Mouse (Mus musculus): ENCODE data around the gene Macf1.

Gene Macf1

GRCm38 (mm10) chr4:123407792-123408191, 276.4 kb downstream of the Macf1 start:
- DNase-seq (ENCODE audit: low spot score) = no peak

DNA sequence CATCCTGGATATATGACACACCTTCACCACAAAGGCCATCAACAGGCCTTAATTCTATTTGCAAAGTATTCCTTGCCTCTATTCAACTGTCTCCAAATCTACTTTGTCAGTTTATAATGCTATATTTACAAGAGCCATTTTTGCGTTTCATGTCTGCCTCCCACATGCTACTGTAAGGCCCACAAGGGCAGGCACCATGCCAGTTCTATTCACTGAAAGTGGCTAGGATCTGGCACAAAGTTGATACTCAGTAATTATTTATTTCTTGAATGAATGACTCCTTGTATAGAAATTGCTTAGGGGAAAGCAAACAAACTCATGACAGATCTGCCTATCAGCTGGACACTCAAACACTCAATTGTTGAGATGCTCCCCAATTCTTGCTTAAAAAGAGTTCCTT, 280.1 kb downstream of the Macf1 start:
- no peak for DNase-seq (ENCODE audit: low spot score)

DNA sequence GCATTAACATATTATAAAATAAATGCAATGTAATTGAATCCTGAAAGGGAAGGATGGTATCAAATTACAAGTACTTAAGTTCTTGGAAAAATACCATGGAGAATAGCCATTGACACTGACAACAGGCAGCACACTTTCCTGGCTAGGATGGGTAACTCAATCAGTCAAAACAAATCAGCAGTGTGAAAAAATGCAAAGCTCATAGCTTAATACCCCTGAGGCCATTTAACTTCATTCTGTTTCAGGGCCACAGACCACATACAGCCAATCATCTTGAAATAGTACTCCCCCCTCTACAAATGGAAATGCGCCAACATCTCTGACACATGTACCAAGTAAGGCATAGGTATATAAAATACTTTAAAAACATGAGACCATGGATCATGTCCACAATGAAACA, 281.9 kb downstream of the Macf1 start:
- no peak for DNase-seq (ENCODE audit: low spot score)

GRCm38 (mm10) chr4:123401265-123401664, 282.9 kb downstream of the Macf1 start:
- no peak for DNase-seq (ENCODE audit: low spot score)

DNA sequence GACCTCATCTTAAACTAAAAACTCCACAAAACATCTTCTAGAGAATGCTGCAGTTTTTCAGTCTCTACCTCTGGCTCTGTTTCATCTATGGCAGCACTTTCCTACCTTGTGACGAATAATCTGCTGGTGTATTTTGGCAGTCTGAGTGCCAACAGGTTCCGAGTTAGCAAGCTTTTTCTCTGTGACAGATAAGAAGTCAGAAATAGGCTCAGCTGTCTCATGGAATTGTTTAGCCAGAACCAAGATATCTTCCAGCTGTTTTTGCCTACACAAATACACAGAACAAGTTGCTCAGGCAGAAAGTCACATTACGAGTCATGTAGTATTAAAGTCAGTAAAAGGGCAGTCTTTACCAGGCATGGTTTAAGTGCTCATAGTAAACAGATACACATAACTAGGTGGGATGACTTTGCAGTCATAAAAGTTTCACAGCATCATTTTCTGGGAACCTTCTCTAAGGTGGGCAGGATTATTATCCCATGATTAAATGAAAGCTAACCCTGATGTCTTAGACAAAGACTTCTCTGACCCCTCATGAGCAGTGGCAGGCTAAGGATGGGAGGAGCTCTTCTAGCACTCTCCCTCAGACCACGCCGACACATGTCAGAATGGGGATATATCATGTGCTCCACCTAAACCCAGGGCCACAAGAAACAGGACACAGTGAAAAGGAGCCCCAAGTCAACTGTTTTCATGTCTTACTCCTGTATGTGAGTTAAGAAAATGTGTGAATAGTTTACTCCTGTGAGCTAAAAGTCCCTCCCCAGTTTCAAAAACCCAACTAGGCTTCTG, 286.3 kb downstream of the Macf1 start:
- no peak for DNase-seq (ENCODE audit: low spot score)

- no peak for DNase-seq (ENCODE audit: low spot score)
Observed at GRCm38 (mm10) chr4:123397049-123397448, 287.1 kb downstream of the Macf1 start.

DNA sequence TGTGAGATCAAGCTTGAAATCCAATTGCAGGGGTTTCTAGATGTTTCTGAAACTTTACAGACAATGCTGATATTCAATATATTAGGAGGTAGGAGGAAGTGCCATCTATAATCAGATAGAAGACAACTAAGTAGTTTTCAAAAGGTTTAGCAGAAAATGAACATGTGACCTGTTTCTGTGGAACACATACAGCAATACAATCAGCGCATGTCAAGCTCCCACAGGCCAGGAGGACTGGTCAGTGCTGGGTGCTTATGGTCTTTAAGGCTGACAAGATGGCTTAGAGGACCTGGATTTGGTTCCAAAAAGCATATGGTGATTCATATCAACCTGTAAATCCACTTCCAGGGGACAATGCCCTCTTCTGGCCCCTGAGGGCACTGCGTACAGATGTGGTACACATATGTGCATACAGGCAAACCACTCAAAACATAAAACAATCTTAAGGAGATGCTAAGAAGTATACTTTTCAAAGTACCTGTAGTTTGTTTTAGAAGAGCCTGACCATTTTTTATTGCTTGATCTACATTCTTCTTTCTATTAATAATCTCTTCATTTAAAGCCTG, 288.6 kb downstream of the Macf1 start:
- DNase-seq (ENCODE audit: low spot score) = no peak

DNA sequence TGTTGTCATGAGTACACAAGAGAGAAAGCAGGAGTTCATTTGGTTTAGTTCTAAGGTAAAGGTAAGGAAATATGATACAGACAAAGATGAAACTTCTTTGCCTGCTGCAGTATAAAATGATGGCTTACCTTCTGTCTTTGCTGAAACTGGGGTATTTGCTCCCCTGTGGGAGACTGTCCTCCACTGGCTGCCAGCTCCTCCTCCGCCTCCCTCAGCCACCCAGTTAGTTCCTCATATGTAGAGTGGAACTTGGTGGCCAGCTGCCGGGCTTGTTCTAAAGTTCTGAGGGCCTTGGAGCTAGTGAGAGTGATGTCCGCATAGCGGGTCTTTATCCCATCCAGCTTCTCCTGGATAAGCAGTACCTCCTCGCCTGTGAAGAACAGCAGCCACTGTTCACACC, 289.3 kb downstream of the Macf1 start:
- DNase-seq (ENCODE audit: low spot score) = no peak

DNA sequence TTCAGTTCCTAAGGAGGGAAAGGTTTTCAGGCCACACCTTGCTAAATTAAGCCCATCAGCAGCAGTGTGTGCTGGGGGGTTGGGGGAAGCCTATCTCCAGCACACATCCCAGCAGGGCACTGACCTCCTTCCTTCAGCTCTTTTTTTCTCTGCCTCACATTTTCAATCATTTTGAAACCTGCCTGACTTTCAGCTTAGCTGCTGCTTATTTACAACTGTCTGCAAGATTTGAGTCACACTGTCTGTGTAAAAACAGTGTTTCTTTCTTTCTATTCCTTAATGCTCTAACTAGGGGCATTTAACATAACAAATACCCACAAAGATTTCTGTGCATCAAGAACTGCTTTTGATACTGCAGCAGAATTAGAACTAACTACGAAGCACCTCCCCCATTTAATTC, 289.9 kb downstream of the Macf1 start:
- no peak for DNase-seq (ENCODE audit: low spot score)

DNA sequence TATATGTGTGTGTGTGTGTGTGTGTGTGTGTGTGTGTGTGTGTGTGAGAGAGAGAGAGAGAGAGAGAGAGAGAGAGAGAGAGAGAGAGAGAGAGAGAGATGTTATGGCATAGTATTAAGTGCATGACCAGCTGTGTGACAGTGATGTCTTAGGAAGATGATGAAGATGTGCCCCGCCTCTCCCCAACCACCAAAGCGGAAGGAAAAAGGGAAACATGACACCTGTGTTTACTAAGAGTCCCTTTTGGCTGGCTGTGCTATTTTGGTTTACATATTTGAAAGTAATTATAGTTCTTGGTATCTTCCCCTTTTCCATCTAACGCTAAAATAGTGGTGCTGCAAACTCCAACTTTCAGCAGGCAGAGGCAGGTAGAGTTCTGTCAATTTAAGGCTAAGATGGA, 291.2 kb downstream of the Macf1 start:
- no peak for DNase-seq (ENCODE audit: low spot score)

DNA sequence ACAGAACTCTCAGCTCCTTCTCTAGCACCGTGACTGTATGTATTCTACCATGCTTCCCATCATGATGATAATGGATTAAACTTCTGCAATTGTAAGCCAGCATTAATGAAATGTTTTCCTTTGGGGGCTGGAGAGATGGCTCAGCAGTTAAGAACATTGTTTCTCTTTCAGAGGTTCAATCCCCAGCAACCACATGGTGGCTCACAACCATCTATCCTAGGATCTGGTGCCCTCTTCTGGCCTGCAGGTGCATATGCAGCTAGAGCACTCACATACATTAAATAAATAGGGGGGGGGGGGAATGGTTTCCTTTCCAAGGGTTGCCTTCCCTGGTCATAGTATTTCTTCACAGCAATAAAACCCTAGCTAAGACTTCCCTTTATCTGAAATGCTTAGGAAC, 292.0 kb downstream of the Macf1 start:
- DNase-seq (ENCODE audit: low spot score) = no peak

DNA sequence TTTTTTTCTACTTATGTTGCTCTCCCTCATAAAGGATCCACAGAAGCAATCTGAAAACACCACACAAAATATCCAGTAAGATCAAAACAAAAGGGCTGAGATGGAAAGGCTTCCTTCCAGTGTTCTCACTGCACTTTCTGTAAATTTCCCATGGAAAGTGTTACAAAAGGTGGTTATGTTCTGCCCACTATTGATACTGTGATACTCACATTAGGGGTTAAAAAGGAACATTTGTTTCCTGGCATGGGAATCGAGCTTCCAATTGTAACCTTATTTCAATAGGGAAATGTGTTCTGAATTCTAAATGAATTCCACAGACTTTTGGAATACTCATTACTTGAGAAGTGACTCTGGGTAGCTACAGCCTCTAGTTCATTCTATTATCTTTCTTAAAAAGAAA, 299.1 kb downstream of the Macf1 start:
- no peak for DNase-seq (ENCODE audit: low spot score)

GRCm38 (mm10) chr4:123383173-123383572, 301.0 kb downstream of the Macf1 start:
- no peak for DNase-seq (ENCODE audit: low spot score)

GRCm38 (mm10) chr4:123382051-123382450, 302.1 kb downstream of the Macf1 start:
- no peak for DNase-seq (ENCODE audit: low spot score)

DNA sequence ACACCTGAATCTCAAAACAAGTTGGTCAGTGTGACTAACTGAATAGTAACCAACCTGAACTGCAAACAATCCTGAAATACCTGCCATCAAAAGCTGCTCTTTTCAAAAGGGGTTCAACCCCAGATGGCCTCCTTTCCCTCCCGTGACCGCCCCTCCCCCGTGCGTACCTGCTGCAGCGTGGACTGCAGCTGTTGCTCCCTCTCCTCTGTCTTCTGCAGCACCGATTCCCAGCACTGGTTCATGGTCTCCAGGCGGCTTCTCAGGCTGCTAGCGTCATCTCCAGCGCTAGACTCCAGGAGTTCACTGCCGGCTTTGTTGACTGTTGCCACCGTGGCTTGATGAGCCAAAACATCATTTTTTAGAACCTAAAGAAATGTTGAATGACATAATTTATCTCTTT, 302.6 kb downstream of the Macf1 start:
- DNase-seq (ENCODE audit: low spot score) = no peak

DNA sequence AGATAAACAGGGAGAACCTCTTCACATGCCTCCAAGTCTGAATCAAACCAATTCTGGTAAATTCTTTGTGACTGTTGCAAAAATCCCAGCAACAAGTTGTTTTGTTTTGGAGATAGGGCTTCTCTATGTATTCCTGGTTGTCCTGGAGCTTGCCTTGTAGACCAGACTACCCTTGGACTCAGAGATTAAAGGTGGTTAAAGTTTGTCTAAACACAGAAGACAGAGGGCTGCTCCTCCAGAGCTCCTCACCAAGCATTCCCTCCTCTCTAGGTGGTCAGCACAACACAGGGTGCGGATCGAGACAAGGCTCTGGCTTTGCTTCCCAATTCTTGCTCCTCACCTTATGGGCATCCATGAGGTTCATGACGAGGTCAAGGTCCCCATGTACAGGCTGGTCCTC, 308.1 kb downstream of the Macf1 start:
- no peak for DNase-seq (ENCODE audit: low spot score)

DNA sequence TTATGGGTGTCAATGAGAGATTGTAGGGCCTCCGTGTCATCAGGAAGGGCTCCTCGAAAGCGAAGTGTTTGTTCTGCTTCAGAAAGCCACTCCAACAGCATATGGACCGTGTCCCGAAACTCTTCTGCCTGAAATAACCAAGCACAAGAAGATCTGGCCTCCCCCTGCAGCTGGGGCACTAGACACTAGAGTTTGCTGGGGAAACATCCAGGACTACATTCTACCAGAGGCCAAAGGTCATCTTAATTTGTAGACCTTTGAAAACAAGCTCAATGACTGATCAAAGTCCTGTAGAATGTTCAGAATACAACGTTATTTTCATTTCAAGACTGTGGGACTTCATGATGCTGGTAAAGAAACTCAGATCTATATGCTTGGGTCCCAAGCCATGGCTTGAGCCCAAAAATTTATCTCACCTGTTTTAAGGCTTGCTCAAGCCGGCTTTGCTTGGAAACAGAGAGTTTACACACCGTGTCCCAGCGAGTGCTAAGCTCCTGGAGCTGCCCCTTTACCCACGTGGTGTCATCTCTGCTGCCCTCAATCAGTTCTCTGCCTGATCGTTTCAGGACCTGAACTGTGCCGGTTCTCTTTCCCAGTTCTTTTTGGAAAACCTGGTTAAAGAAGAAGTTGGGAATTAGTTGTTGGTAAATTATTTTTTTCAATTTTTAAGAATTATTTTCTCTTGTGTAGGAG, 309.7 kb downstream of the Macf1 start:
- no peak for DNase-seq (ENCODE audit: low spot score)

DNA sequence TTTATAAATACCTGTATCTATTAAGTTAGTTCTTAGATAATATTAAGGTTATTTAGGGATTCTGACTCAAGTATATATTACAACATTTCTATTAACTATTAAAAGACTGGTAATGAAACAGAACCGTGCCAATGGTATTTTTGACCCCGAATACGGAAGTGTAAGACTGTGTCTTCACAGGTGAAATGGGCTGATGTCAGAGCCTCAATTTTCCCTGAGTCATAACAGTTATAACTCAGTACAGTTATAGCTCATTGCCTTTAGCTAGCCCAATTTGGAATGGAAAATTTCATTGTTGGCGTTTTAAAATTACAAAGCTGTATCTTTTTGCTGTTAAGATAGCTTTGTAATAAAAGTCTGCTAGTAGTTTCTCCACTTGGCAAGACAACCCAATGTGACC, 320.6 kb downstream of the Macf1 start:
- DNase-seq (ENCODE audit: low spot score) = no peak

- DNase-seq (ENCODE audit: low spot score) = no peak
Observed at GRCm38 (mm10) chr4:123360771-123361170, 323.4 kb downstream of the Macf1 start.

- no peak for DNase-seq (ENCODE audit: low spot score)
Observed at GRCm38 (mm10) chr4:123358613-123359012, 325.5 kb downstream of the Macf1 start.

- DNase-seq (ENCODE audit: low spot score) = no peak
Observed at GRCm38 (mm10) chr4:123355941-123356340, 328.2 kb downstream of the Macf1 start.

DNA sequence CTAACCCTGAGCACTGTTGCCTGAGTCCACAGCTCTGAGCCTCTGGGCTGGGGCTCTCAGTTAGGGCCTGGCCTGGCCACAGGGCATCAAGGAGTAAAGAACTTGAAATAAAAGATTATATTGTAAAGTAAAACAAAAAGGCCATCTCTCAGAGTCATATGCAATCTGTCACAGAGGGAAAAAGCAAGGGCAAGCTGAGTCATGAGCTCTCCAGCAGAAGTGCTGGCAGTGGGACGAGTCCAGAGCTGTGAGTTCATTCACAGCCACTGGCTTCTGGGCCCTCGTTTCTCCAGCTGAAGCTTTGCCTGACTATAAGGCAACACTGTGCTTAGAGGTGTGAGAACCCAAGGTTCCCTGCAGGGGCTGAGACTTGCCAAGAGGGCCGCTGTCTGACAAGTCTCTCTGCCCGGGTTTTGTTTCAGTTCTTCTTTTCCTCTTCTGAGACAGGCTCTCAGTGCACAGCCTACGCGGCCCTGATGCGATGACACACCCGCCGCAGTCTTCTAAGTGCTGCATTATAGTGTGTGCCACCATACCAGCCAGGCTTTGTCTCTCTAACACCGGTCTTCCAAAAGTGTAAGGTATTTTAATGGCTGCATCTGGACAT, 330.8 kb downstream of the Macf1 start:
- no peak for DNase-seq (ENCODE audit: low spot score)

- no peak for DNase-seq (ENCODE audit: low spot score)
Observed at GRCm38 (mm10) chr4:123343471-123343789, 340.7 kb downstream of the Macf1 start.

All from urinary bladder, postnatal 25 days (tissue).